Mouse (Mus musculus) heart, adult 2 months (tissue): ENCODE results near the gene Dnajc5g.

ENCODE experiments used
- EP300 ChIP-seq: fragments of 200-500 bp; IDR thresholded peaks from 2 replicates; pipeline ENCODE4 v1.6.1; 2011; ENCODE audit warnings: low read depth, low read length, control low read depth; ENCODE audit not compliant: insufficient read depth
- POLR2A ChIP-seq: fragments of 200-500 bp; IDR thresholded peaks from 2 replicates; pipeline ENCODE4 v1.6.1; 2011; ENCODE audit warnings: mild to moderate bottlenecking, low read depth, low read length, control low read depth; ENCODE audit not compliant: insufficient read depth

DNA sequence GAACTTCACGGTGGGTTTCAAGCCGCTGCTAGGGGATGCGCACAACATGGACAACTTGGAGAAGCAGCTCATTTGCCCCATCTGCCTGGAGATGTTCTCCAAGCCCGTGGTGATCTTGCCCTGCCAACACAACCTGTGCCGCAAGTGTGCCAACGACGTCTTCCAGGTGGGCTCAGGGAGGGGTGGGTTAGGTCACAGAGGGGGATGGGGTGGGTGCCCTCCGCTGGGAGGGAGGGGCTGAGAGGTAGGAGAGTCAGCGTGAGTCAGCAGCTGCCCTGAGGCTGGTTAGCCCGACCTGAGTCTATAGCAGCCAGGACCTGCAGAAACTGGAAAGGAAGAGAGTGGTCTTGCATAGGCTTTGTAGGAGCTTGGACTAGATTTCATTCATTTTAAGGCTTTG lies 10.8 kb downstream of the Dnajc5g start:
- TF ChIP-seq POLR2A = no peak
- TF ChIP-seq EP300 = no peak
